Mouse (Mus musculus): ENCODE data around the gene Lrrc7. TPM values are rescaled to one million over a fixed set of nuclear protein-coding genes. Genes with fewer than 3 reads are reported as not detected.

Lrrc7 gene
- total RNA-seq, 2 experiments from 2014 or later = 109 to 125 TPM

GRCm38 (mm10) chr3:158369169-158369568, 192.9 kb downstream of the Lrrc7 start:
- DNase-seq (ENCODE audit: low spot score in 2 of 2) = no peak

GRCm38 (mm10) chr3:158365801-158366200, 196.2 kb downstream of the Lrrc7 start:
- no peak for DNase-seq (ENCODE audit: low spot score in 2 of 2)

- DNase-seq (ENCODE audit: low spot score in 2 of 2) = no peak
These were observed 199.9 kb downstream of the Lrrc7 start for GRCm38 (mm10) chr3:158362091-158362490.

- no peak for DNase-seq (ENCODE audit: low spot score in 2 of 2)
These were observed 205.3 kb downstream of the Lrrc7 start for GRCm38 (mm10) chr3:158356706-158357105.

GRCm38 (mm10) chr3:158356194-158356593, 205.8 kb downstream of the Lrrc7 start:
- no peak for DNase-seq (ENCODE audit: low spot score in 2 of 2)

GRCm38 (mm10) chr3:158340808-158341207, 221.2 kb downstream of the Lrrc7 start:
- no peak for DNase-seq (ENCODE audit: low spot score in 2 of 2)

GRCm38 (mm10) chr3:158330085-158330484, 231.9 kb downstream of the Lrrc7 start:
- DNase-seq (ENCODE audit: low spot score in 2 of 2) = no peak

- DNase-seq (ENCODE audit: low spot score in 2 of 2) = peak in 1 of 2 experiments; percentile 22
These were observed 251.6 kb downstream of the Lrrc7 start for GRCm38 (mm10) chr3:158310391-158310790.

- DNase-seq (ENCODE audit: low spot score in 2 of 2) = no peak
These were observed 254.6 kb downstream of the Lrrc7 start for GRCm38 (mm10) chr3:158307415-158307814.

GRCm38 (mm10) chr3:158298732-158299131, 263.3 kb downstream of the Lrrc7 start:
- DNase-seq (ENCODE audit: low spot score in 2 of 2) = no peak

- DNase-seq (ENCODE audit: low spot score in 2 of 2) = peak in 1 of 2 experiments; percentile 36
These were observed 267.0 kb downstream of the Lrrc7 start for GRCm38 (mm10) chr3:158295041-158295440.

GRCm38 (mm10) chr3:158284431-158284830, 277.6 kb downstream of the Lrrc7 start:
- DNase-seq (ENCODE audit: low spot score in 2 of 2) = no peak

GRCm38 (mm10) chr3:158278631-158279030, 283.4 kb downstream of the Lrrc7 start:
- peak in 1 of 2 experiments; percentile 20 for DNase-seq (ENCODE audit: low spot score in 2 of 2)

- DNase-seq (ENCODE audit: low spot score in 2 of 2) = no peak
These were observed 289.3 kb downstream of the Lrrc7 start for GRCm38 (mm10) chr3:158272700-158273099.

- DNase-seq (ENCODE audit: low spot score in 2 of 2) = no peak
These were observed 291.1 kb downstream of the Lrrc7 start for GRCm38 (mm10) chr3:158270887-158271286.

- DNase-seq (ENCODE audit: low spot score in 2 of 2) = no peak
These were observed 309.4 kb downstream of the Lrrc7 start for GRCm38 (mm10) chr3:158252576-158252975.

GRCm38 (mm10) chr3:158247672-158248071, 314.3 kb downstream of the Lrrc7 start:
- DNase-seq (ENCODE audit: low spot score in 2 of 2) = no peak

GRCm38 (mm10) chr3:158210657-158211056, 351.4 kb downstream of the Lrrc7 start:
- no peak for DNase-seq (ENCODE audit: low spot score in 2 of 2)

- DNase-seq (ENCODE audit: low spot score in 2 of 2) = peak in 1 of 2 experiments; percentile 50
These were observed 352.0 kb downstream of the Lrrc7 start for GRCm38 (mm10) chr3:158210026-158210425.

- no peak for DNase-seq (ENCODE audit: low spot score in 2 of 2)
These were observed 354.2 kb downstream of the Lrrc7 start for GRCm38 (mm10) chr3:158207840-158208239.

GRCm38 (mm10) chr3:158202776-158203175, 359.2 kb downstream of the Lrrc7 start:
- DNase-seq (ENCODE audit: low spot score in 2 of 2) = no peak

GRCm38 (mm10) chr3:158195426-158195825, 366.6 kb downstream of the Lrrc7 start:
- no peak for DNase-seq (ENCODE audit: low spot score in 2 of 2)

- DNase-seq (ENCODE audit: low spot score in 2 of 2) = no peak
These were observed 368.8 kb downstream of the Lrrc7 start for GRCm38 (mm10) chr3:158193229-158193628.

Data from layer of hippocampus, postnatal 14 days (tissue).